Mouse (Mus musculus) urinary bladder, adult 18-20 months (tissue): Measurements from ENCODE around the gene Spx.

Experiments
- DNase-seq, 2 experiments: peaks; one replicate each; pipeline ENCODE4 v3.0.0; 2022; ENCODE audit warnings: low spot score in 2 of 2, mixed read lengths in 2 of 2

Spx gene

DNA sequence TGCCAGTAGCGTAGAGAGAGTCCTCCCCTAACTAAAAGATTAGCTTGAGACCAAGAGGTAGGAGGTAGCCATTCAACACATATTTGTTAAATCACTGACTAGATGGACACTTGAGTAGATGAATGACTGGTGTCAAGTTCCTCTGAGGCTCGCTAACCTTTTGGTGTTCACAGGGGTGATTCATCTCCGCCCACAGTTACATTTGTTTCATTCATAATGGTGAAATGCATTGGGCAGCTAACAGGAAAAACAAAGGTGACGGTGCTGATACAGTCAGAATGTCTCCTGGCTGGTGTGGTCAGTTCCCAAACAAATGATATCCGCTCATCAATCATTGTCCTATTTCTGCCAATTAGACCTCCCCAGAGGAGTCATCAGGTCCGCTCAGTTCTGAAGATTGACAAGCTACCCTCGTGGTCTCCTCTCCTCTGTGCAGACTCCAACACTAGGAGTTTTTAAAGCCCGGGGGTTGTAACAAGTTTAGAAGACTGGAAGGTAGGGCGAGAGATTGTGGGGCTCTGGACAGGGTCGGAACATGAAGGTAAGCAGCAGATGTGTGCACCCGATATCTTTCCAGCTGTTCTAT is at the start of gene Spx:
Gene Spx, plus strand, starts transcription at position 536 of the 586 bp plus-strand sequence.
- DNase-seq: no peak

DNA sequence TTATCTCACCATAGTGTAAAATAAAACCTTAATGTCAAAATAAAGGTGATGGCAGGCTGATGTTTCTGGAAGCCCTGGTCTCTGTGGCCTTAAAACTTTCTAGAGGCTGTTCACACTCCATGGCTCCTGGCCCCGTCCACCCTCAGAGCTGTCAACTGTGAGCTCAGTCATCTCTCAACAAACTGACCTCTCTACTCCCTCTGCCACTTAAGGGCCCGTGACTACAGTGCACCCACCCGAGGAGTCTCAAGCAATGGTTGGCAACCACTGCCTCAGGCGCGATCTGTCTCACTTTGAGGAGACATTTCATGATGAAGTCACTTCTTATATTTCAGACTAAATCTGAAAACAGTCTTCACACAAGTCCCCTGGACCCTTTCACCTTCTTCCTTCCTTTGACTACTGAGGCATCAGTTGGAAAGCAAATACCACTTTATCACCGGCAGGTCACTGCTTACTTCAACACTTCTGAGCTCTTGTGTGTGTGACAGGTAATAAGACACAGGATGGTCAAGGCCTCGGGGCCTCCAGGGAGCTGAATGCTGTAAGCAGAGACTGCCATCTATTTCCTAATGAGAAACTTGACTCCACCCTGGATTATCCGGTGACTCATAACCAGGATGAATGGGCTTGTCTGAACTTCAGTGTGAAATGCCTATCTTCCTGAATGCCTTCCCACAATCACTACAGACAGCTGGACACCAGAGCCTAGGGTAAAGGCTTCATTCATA is 47.3 kb upstream of the Spx start:
- no peak for DNase-seq

DNA sequence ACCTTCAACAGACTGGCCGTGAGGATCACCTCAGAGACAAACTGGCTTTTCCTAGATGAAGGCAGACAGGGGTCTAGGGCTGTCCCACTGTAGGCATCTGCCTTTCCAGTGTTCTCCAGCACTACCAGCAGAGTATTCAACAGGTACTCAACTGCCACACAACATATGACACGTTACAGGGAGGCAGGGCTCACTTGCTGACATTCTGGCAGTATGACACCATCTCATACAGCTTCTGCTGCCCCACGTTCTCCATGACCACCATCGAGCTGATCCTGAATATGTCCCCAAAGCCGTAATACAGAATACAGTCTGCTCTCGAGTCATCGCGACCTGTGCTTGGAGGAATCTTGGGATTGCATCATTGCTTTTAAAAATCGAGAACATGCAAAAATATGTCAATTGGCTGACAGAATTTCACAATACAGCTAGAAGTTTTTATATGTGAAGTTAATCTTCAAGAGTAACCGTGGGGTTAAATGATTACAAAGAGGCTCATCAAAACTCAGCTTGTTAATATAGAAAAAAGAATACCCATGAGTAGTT is 46.7 kb upstream of the Spx start:
- DNase-seq: no peak

DNA sequence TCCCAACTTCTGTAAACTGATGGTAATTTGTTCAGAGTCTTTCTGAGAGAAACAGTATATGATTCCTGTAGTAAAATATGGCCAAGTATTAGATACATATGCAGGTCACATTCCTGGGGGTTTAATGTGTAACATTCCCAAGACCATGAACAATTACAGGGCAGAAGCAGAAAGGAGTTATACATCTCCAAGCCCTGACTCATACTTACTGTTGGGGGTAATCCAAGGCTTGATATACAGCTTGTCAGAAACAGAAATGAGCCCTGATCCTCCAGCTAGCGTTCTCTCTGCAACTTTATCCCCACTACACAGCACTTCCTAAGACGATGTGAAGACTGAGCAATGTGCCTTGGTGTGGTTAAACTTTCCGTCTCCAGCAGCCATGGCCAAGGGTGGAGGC is 45.7 kb upstream of the Spx start:
- no peak for DNase-seq

DNA sequence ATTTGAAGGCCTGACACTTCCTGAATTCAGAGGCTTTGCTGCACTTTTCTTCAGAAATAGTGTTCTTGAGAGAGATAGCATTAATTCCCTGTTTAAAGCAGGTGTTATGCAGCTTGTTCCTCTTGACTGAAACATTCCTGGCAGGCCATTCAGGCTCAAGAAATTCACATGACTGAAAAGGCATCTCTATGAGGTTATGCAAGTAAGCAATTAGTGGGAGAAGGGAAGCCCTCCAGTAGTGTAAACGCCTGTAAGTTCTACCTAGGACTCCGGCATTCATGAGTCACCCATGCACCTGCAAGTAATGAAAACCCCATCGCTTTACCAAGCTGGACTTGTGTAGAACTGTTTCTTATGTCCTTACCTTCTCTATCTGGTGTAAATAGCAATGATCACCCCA is 43.7 kb upstream of the Spx start:
- no peak for DNase-seq

DNA sequence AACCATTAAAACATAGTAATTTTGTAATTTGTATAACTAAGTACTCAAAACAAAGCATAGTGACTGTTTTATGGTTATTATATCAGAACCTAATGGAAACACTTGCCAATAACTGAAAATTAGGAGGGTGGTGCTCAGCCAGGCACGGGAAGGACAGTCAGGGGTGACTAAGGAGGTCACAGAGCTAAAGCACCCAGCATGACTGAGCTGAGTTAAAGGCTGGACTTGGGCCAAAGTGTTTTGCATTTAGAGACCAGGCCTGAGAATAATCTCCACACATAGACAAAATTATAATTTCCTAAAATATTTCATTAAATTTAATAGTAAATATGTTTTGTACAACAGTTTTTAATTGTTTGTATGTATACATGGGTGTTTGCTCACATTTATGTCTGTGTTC is 36.2 kb upstream of the Spx start:
- DNase-seq: no peak

DNA sequence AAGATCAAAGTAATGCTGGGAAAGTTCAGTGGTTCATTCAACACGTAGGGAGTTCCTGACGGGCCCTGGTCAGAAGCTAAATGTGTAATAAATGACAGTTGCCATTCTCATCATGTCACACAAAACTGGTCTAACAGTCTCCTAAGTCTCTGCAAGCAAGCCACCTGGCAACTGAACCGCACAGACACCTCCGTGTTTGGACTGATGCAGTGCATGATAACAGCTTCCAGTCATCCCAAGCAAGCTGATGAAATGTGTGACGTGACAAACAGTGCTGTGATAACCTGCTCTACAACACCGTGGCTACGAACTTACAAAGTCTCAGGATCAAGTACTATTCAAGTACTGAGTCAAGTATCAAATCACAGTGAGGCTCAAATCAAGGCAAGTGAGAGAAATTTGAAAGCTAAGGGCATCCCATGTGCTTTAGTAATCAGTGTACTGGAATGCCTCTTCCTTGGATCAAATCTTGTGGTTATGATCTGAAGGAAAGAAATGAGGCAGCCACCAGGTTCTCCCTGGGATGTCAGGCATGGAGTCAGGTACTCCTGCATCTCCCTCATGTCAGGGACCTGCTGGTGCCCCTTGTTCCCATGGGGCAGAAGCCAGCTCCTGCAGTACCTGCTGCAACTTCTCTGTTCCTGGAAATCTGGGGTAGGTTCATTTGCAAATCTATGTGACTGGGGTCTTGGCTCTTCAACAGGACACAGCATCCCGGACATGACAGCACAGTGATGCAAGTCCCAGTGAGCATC is 34.5 kb upstream of the Spx start:
- DNase-seq: no peak

DNA sequence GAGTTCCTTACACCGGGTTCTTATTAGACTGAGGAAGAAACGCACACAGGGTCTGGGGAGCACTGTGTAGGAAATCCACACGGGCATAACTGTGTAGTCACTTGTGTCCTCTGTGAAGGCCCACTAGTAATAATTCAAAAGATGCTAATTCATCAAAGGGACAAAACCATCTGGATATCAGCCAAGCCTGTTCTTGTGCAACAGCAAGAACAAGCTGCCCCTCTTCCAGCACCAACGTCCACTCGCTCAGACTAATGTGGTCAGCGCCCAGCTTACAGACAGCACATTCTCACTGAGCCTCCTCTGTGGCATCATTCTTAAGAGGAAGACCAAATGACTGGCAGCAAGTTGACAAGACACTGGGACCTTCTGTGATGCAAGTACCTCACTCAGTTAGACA is 33.3 kb upstream of the Spx start:
- no peak for DNase-seq

DNA sequence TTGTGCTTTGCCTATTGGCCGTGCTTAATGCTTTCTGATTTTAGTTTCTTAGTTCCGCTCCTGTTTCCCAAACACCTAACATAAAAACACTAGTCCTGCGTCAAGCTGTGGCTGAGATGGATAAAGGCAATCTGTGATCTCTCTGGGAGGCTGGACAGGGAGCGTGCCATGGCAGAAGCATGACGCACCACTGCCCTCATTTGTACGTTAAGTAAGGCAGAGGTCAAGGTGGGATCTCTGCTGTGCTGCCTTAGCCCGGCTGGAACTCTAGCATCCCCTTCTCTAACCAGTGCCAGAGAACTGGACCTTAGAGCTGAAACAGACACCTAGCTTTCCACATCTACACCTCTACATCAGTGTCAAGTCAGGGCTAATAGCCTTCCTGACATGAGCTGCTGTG is 31.6 kb upstream of the Spx start:
- no peak for DNase-seq

DNA sequence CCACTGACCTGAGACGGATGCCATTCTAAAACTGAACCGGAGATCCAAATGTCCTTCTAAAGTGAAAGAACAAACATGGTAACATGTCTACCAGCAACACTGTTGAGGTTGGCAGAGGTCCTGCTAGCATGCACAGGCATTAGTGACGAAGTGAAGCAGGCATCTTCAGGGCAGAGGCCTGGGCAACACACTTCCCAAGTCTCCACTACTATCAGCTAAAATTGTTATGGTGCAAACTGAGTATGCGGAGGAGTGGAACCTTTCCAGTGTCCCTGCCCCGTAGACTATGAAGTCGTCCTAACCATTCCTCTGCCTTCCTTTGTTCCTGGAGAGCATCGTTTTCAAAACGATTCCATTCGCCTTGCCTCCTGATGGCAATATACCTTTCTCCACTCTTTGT is 28.7 kb upstream of the Spx start:
- no peak for DNase-seq

DNA sequence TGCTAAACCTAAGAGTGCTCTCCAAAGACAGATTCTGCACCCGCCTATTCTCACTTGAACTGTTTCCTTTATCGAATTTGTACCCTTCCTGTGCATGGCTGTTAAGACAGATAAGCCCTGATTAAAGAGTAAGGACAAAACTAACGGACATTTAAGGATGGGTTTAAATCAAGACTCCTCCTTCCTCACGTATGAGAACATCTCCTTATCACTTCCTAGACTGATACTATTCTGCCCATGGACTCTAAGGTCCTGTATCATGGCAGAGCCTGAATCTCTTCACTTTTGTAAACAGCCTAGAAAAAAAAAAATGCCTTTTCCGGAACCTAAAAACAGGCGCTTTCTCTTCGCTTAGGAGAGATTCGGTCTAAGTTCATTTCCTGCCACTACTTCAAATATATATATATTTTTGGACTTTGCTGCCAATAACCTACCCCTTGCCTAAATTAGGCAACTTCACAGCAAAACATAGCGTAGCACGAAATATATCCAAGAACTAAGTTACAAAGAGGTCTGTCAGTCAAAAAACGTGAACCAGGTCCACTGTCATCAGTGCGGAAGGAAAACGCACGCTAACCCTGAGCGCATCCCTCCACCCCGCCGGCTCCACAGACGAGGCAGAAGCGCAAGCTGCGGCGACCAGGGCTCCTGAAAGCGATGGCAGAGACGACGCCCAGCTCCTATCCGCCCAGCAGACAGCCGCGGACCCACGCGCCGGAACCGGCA is 26.8 kb upstream of the Spx start:
- DNase-seq: no peak

DNA sequence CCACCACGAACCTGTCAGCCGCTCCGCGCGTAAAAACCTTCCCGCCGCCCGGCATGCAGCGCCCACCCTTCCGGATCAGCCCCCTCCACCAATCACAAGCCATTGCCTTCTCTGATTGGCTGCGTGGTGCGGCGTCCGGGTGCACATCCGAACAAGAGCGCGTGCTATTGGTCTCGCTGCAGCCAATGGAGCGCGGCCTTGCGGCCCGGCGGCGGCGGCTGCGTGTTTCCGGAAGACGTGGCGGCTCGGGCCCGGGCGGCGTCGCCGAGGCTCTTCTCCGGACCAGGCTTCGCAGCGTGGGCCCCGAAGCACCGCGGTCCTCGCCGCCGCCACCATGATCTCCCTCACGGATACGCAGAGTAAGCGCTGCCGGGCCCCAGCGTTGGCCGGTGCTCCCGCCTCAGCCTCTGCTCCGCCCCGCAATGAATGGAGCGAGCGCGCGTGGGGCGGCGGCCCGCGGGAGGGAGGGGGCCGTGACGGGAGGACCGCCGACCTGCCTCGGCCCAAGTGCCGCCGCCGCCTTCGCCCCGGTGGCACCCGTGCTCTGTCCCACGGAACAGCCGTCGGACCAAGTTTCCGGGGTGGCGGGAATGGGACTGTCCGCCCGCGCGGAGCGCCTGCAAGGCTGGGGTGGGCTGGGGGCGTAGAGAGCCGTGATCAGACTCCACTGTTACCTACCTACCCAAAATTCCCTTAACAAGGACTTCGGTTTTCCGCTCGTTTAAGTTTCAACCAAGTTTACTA is 26.1 kb upstream of the Spx start, which contains the start of the genes Recql and Golt1b:
Gene Recql, minus strand, starts transcription at position 77 of the 744 bp plus-strand sequence.
Gene Golt1b, plus strand, starts transcription at position 211 of the 744 bp plus-strand sequence.
- peak; percentile 92 to 98 for DNase-seq

DNA sequence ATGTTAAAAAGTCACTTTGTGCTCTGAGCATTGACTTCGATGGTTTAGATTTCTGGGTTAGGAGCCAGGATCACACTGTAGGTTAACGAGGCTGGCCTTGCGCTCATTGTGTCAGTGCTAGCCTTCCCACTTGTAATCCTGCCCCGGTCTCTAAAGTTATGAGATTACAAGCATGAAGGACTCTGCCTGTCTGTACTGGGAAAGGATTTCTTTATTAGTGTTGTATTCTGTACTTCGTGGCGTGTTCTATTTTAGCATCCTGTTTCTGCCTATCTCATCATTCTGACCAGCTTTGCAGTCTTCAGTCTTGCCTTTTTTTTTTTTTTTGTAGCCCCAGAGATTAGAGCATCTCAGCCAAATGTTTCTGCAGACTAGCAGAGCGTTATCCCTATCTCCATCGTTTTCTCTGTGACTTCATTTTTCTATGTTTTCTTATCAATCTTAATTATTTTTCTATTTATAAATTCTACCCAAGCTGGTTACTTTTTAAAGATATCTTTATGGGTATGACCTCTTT is 25.4 kb upstream of the Spx start:
- DNase-seq: no peak

DNA sequence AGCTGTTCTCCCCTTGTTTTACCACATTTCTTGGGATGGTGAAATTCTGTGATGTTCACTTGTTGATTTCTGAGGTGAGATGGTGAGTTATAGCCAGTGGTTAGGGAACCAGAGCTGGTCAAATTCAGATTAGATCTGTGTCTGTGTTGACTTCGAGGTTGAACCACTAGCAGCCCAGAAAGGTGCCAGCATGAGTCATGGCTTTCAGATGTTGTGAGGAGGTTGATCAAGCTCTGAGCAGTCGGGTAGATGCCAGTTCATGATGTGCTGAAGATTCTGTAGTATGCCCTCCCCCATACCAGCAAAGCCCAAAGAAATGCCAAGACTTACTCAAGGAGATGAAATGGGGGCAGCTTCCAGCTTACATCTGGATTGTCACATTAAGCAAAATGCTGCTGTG is 24.1 kb upstream of the Spx start:
- no peak for DNase-seq

DNA sequence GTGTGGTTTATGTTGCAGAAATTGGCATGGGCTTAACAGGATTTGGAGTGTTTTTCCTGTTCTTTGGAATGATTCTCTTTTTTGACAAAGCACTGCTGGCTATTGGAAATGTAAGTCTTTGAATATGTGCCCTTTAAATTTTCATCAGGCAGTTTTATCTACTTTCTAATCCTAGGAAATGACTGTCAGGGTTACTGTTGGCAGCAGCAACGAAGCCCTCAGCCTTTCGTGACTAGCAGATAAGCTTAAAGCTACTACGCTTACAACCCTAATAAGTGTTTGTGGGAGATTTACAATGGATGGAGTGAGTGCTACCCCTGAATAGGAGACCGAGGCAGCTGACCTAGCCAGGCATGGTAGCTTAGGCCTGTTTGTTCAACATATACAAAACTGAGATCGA is 20.9 kb upstream of the Spx start:
- no peak for DNase-seq

DNA sequence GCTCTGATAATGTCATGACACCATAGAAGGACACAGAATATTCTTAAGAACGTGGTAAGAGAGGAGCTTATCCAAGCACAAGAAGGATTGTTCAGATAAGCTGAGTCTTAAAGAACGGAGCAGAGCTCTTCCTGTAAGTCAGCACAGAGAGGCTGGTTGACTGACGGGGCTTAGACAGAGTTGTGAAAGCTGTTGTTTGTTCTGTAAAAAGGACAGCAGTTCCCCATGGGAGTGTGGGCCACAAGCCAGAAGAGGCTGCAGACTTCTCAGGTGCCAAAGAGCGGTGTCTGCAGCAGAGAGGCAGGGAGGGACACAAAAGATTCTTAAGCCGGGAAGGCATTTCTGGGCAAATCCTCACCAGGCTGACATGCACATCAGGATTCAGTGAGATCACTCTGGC is 18.6 kb upstream of the Spx start:
- DNase-seq: no peak

DNA sequence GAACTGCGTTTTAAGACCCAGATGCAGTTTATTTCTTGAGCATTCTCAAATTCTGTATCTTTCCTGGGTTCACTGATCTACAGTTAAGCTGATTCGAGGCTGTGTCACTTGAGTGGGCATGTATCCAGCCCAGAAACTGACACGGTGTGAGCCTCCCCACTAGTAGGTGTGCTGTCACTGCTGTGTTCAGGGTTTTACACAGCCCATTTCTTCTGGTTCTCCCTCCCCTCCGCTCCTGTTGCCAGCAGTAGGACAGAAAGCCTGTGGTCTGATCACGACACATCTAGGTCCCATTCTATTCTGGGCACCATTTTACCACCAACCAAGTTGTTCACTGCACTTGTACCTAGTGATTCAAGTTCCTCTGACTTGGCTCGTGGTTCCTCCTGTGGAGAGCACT is 17.5 kb upstream of the Spx start:
- DNase-seq: no peak

DNA sequence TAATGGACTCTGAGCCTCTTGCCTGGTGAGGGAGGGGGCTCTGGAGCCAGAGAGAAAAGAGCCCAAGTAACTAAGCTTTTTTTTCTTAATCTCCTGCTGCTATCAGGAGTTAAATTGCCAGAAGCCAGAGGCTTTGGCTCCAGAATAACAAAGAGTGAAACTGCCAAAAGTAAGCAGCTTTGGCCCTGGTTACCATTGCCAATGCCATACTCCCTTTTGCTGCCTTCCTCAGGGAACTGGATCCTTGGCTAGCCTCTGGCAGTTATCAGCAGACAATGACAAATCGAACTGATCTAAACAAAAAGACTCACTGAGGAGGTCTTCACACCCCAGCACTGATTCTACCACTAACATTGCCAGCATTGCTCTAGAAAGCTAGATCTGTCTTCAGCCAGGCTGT is 2.1 kb upstream of the Spx start:
- DNase-seq: no peak

DNA sequence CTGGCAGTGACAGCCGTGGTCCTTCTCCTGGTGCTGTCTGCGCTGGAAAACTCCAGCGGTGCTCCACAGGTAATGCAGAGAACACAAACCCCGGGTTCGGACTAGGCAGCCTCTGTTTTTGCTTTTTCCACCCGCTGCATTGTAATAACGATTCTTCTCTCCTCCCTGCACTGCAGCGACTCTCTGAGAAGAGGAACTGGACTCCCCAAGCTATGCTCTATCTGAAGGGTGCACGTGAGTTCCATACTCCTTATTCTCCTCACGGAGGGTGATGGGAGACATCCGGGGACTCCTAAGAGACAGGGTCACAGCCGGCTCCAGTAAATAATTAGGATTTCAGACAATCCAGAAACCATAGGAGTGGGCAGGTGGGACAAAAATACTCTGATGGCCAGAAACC is 604 bp downstream of the Spx start:
- DNase-seq: no peak

DNA sequence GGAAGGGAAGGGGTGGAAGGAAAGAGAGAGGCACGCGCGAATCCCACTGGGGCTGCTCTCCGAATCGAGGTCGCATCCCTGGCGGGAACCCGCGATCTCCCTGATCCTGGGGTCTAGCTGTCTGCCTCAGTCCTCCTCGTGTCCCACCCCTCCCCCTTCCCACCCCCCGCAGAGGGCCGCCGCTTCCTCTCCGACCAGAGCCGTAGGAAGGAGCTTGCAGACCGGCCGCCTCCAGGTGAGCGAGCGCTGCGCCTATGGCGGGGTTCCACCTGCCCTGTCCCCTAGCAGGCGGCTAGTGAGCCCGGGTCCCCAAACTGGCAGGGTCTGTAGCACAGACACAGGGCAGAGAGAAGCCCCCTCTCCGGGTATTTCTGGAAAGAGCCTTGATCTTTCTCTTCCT is 1.4 kb downstream of the Spx start:
- no peak for DNase-seq

DNA sequence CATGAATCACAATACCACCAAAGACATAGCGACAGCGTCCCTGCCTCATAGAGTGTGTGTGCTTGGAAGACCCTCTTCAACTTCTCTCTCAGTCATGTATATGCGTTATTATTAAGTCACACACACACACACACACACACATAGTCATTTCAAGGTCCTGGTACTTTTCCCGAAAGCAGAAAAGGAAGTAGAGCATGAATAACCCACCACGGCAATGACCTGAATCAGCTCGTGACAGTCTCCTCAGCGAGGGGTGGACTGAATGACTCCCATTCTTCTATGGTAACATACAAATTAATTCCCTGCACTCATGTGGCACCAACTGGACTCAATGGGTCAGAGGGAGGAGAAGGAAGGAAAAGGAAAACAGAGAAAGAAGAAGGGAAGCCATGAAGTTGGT is 11.7 kb downstream of the Spx start:
- no peak for DNase-seq
